Mouse (Mus musculus): ENCODE data around the gene Trp53i13. TPM values are rescaled to one million over a fixed set of nuclear protein-coding genes. Genes with fewer than 3 reads are reported as not detected.
"Not testable (repeated sequence)": the region's sequence is repeated elsewhere in the genome, so short reads cannot be mapped to it uniquely, and the experiment has no call there.

Trp53i13 gene
- 32.2 and 35.8 TPM in 2 replicates for polyA plus RNA-seq (2014; fragmentation: Nextera tagmentation; extraction: Ambion mirVana)

GRCm38 (mm10) chr11:77515637-77516552, at the start of gene Trp53i13:
TSS of gene Trp53i13 (minus strand) at chr11:77515980.
- no peaks in the 10 kb centered on the region for H3K36me3 ChIP-seq (ENCODE audit: control insufficient read depth, insufficient read depth, low read length)
- H3K4me1 ChIP-seq (replicated peaks; ENCODE audit: control insufficient read depth, insufficient read depth, low read length): peaks cover 26% of the 10 kb centered on the region
- DNase-seq (ENCODE audit: low spot score) (no peak), ATAC-seq (replicated peaks; ENCODE audit: low FRiP score) (peak; percentile 3; the same call in 1 of the 2 replicates)
- H3K27me3 ChIP-seq (ENCODE audit: control insufficient read depth, insufficient read depth, low read length): peaks cover 9% of the 10 kb centered on the region
- H3K9ac ChIP-seq (ENCODE audit: low read length): peak within 1 kb of the TSS; percentile 57
- H3K9me3 ChIP-seq (ENCODE audit: control insufficient read depth, low read length): no peaks in the 10 kb centered on the region
- 5% methylated on average over 39 of the region's 39 CpGs for WGBS
- peak within 1 kb of the TSS; percentile 92 for H3K4me2 ChIP-seq (ENCODE audit: low read depth, low read length, severe bottlenecking)
- peak within 1 kb of the TSS; percentile 44 for H3K4me3 ChIP-seq (ENCODE audit: low read depth, low read length)
- H3K27ac ChIP-seq (ENCODE audit: low read depth, low read length): no peak within 1 kb of the TSS

DNA sequence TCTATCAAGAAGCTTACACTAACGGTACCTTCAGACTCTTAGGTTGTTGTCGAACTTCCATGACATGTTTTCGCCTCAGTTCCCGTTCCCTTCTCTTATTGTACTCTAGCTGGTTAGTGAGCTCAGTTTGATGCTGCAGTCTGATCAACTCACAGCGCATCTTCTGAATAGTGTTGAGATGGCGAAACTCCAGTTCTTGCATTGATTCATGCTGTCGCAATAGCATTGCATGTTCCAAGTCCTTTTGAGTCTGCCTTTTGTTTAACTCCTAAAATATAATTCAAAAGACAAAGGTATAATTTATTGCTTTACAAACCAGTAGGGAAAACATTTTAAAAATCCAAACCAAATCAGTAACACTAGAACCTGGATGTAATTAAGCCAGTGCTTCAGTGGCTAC, 29.5 kb upstream of the Trp53i13 start:
- peaks cover 10% of the 10 kb centered on the region for H3K36me3 ChIP-seq (ENCODE audit: control insufficient read depth, insufficient read depth, low read length)
- no peaks in the 10 kb centered on the region for H3K4me1 ChIP-seq (replicated peaks; ENCODE audit: control insufficient read depth, insufficient read depth, low read length)
- H3K9me3 ChIP-seq (ENCODE audit: control insufficient read depth, low read length): no peaks in the 10 kb centered on the region
- no peak overlapping the region for H3K4me3 ChIP-seq (ENCODE audit: low read depth, low read length)
- no peaks in the 10 kb centered on the region for H3K27me3 ChIP-seq (ENCODE audit: control insufficient read depth, insufficient read depth, low read length)
- H3K27ac ChIP-seq (ENCODE audit: low read depth, low read length): no peak overlapping the region
- 94% methylated on average over 7 of the region's 7 CpGs for WGBS
- H3K9ac ChIP-seq (ENCODE audit: low read length): no peak overlapping the region
- H3K4me2 ChIP-seq (ENCODE audit: low read depth, low read length, severe bottlenecking): no peak overlapping the region
- DNase-seq (ENCODE audit: low spot score) (no peak), ATAC-seq (replicated peaks; ENCODE audit: low FRiP score) (no peak)

DNA sequence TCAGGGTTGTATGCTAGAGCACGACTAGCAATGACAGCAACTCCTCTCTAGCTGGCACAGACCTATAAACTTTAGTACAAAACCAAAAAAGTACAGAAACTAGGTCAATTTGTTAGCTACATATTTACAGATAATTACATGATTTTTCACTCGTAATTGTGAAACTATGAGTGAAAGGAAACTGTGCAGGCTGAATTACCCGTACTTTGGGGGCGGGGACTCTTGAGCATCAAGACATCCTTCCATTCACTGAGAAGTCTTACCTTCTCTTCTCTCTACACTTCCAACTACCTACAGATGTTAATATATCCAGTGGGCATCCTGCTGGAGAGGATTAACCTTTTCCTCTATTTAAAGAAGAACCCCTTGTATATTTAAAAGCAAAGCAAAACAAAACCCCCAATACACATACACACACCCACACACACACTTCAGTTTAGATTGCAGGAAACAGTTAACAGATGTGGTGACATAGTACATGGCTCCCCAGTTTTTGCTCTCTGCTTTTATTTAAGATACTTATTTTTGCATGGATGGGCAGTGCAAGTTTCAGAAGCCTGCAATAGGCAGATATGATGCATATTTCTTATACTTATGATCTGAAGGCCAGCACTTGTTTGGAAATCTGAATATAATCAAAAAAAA, 16.5 kb upstream of the Trp53i13 start:
- ATAC-seq (replicated peaks; ENCODE audit: low FRiP score) (no peak), DNase-seq (ENCODE audit: low spot score) (no peak)
- Histone ChIP-seq H3K27ac (ENCODE audit: low read depth, low read length) (no peak overlapping the region), H3K4me2 (ENCODE audit: low read depth, low read length, severe bottlenecking) (no peak overlapping the region), H3K4me1 (replicated peaks; ENCODE audit: control insufficient read depth, insufficient read depth, low read length) (no peaks in the 10 kb centered on the region), H3K36me3 (ENCODE audit: control insufficient read depth, insufficient read depth, low read length) (no peaks in the 10 kb centered on the region), H3K9ac (ENCODE audit: low read length) (no peak overlapping the region), H3K9me3 (ENCODE audit: control insufficient read depth, low read length) (no peaks in the 10 kb centered on the region), H3K4me3 (ENCODE audit: low read depth, low read length) (no peak overlapping the region), H3K27me3 (ENCODE audit: control insufficient read depth, insufficient read depth, low read length) (no peaks in the 10 kb centered on the region)
- WGBS: 91% methylated on average over 4 of the region's 4 CpGs

DNA sequence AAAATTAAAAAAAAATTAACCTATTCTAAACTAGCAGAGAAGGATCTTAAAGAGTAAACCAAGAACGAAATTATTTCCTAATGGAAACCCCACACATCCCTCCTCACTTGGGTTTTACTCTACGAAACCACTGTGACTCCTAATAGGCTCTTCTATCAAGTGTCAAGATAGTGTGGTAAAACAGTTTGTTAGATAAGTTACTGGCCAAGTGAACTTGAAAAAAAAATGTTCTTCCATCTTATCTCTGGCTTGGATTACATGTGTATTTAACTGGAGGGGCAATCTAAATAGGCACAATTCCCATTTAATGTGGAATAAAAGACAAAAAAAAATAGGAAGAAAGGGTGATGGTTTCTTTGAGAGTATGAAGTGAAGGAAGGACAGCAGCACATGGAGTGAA, 15.1 kb upstream of the Trp53i13 start:
- WGBS: 92% methylated on average over 2 of the region's 2 CpGs
- no peak for ATAC-seq (replicated peaks; ENCODE audit: low FRiP score)

GRCm38 (mm10) chr11:77529644-77530043, 13.9 kb upstream of the Trp53i13 start:
- Histone ChIP-seq H3K4me2 (ENCODE audit: low read depth, low read length, severe bottlenecking) (no peak overlapping the region), H3K27ac (ENCODE audit: low read depth, low read length) (no peak overlapping the region), H3K9ac (ENCODE audit: low read length) (no peak overlapping the region), H3K4me3 (ENCODE audit: low read depth, low read length) (no peak overlapping the region), H3K4me1 (replicated peaks; ENCODE audit: control insufficient read depth, insufficient read depth, low read length) (no peaks in the 10 kb centered on the region), H3K27me3 (ENCODE audit: control insufficient read depth, insufficient read depth, low read length) (no peaks in the 10 kb centered on the region), H3K9me3 (ENCODE audit: control insufficient read depth, low read length) (no peaks in the 10 kb centered on the region), H3K36me3 (ENCODE audit: control insufficient read depth, insufficient read depth, low read length) (no peaks in the 10 kb centered on the region)
- DNase-seq (ENCODE audit: low spot score) (no peak), ATAC-seq (replicated peaks; ENCODE audit: low FRiP score) (no peak)
- 87% methylated on average over 3 of the region's 3 CpGs for WGBS

More for the DNA sequence above, 15.1 kb upstream of the Trp53i13 start:
- H3K9ac ChIP-seq (ENCODE audit: low read length): no peak overlapping the region
- H3K36me3 ChIP-seq (ENCODE audit: control insufficient read depth, insufficient read depth, low read length): no peaks in the 10 kb centered on the region
- no peak overlapping the region for H3K4me2 ChIP-seq (ENCODE audit: low read depth, low read length, severe bottlenecking)
- H3K4me3 ChIP-seq (ENCODE audit: low read depth, low read length): no peak overlapping the region
- H3K27ac ChIP-seq (ENCODE audit: low read depth, low read length): no peak overlapping the region
- H3K4me1 ChIP-seq (replicated peaks; ENCODE audit: control insufficient read depth, insufficient read depth, low read length): no peaks in the 10 kb centered on the region
- DNase-seq (ENCODE audit: low spot score): no peak
- no peaks in the 10 kb centered on the region for H3K27me3 ChIP-seq (ENCODE audit: control insufficient read depth, insufficient read depth, low read length)
- H3K9me3 ChIP-seq (ENCODE audit: control insufficient read depth, low read length): no peaks in the 10 kb centered on the region

DNA sequence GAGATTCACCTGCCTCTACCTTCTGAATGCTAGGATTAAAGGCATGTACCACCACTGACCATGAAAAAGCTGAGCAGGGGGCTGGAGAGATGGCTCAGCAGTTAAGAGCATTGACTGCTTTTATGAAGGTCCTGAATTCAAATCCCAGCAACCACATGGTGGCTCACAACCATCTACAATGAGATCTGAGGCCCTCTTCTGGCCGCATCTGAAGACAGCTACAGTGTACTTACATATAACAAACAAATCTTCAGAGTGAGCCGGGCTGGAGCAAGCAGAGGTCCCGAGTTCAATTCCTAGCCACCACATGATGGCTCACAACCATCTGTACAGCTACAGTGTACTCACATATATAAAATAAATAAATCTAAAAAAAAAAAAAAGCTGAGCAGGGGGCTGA, 12.6 kb upstream of the Trp53i13 start:
- 88% methylated on average over 3 of the region's 3 CpGs for WGBS
- not testable (repeated sequence) for H3K36me3 ChIP-seq (ENCODE audit: control insufficient read depth, insufficient read depth, low read length); H3K4me1 ChIP-seq (replicated peaks; ENCODE audit: control insufficient read depth, insufficient read depth, low read length)

GRCm38 (mm10) chr11:77525804-77526486, 10.2 kb upstream of the Trp53i13 start:
- WGBS: 82% methylated on average over 3 of the region's 3 CpGs
- Histone ChIP-seq H3K4me3 (ENCODE audit: low read depth, low read length) (no peak overlapping the region), H3K36me3 (ENCODE audit: control insufficient read depth, insufficient read depth, low read length) (no peaks in the 10 kb centered on the region), H3K4me1 (replicated peaks; ENCODE audit: control insufficient read depth, insufficient read depth, low read length) (no peaks in the 10 kb centered on the region), H3K27ac (ENCODE audit: low read depth, low read length) (no peak overlapping the region), H3K9me3 (ENCODE audit: control insufficient read depth, low read length) (no peaks in the 10 kb centered on the region), H3K27me3 (ENCODE audit: control insufficient read depth, insufficient read depth, low read length) (no peaks in the 10 kb centered on the region), H3K9ac (ENCODE audit: low read length) (no peak overlapping the region), H3K4me2 (ENCODE audit: low read depth, low read length, severe bottlenecking) (no peak overlapping the region)
- DNase-seq (ENCODE audit: low spot score) (no peak), ATAC-seq (replicated peaks; ENCODE audit: low FRiP score) (no peak)

More for the DNA sequence above, 12.6 kb upstream of the Trp53i13 start:
- not testable (repeated sequence) for H3K4me2 ChIP-seq (ENCODE audit: low read depth, low read length, severe bottlenecking); H3K4me3 ChIP-seq (ENCODE audit: low read depth, low read length); H3K27ac ChIP-seq (ENCODE audit: low read depth, low read length); H3K27me3 ChIP-seq (ENCODE audit: control insufficient read depth, insufficient read depth, low read length); ATAC-seq (replicated peaks; ENCODE audit: low FRiP score); H3K9ac ChIP-seq (ENCODE audit: low read length); H3K9me3 ChIP-seq (ENCODE audit: control insufficient read depth, low read length); DNase-seq (ENCODE audit: low spot score)

- WGBS: 53% methylated on average over 5 of the region's 5 CpGs
- DNase-seq (ENCODE audit: low spot score): peak; percentile 51
- Histone ChIP-seq H3K9me3 (ENCODE audit: control insufficient read depth, low read length) (no peaks in the 10 kb centered on the region), H3K27ac (ENCODE audit: low read depth, low read length) (no peak overlapping the region), H3K4me3 (ENCODE audit: low read depth, low read length) (no peak overlapping the region), H3K27me3 (ENCODE audit: control insufficient read depth, insufficient read depth, low read length) (peaks cover 6% of the 10 kb centered on the region), H3K9ac (ENCODE audit: low read length) (no peak overlapping the region), H3K4me2 (ENCODE audit: low read depth, low read length, severe bottlenecking) (no peak overlapping the region), H3K4me1 (replicated peaks; ENCODE audit: control insufficient read depth, insufficient read depth, low read length) (peaks cover 4% of the 10 kb centered on the region), H3K36me3 (ENCODE audit: control insufficient read depth, insufficient read depth, low read length) (no peaks in the 10 kb centered on the region)
- no peak for ATAC-seq (replicated peaks; ENCODE audit: low FRiP score)
These were observed 5.1 kb upstream of the Trp53i13 start for GRCm38 (mm10) chr11:77520601-77521529.
